Mouse (Mus musculus) forebrain, embryonic 15.5 days (tissue): ENCODE measurements around the gene Fn3k. TPM values are rescaled to one million over a fixed set of nuclear protein-coding genes. Genes with fewer than 3 reads are reported as not detected.

ENCODE experiments used
- ATAC-seq: fragments of 200-750 bp; cut with Nextera tagmentation; replicated peaks from 2 replicates; pipeline ENCODE4 v1.8.0; 2017; ENCODE audit warnings: mild to moderate bottlenecking, moderate TSS enrichment, moderate library complexity
- H3K27ac ChIP-seq: fragments of 300-500 bp; sonication (generic); replicated peaks from 2 replicates; pipeline ENCODE4 v1.5.1; 2015; ENCODE audit warnings: mild to moderate bottlenecking, inconsistent platforms
- H3K27me3 ChIP-seq: fragments of 300-500 bp; sonication (generic); 2 replicates; pipeline ENCODE4 v1.6.1; 2015; ENCODE audit warnings: inconsistent platforms
- H3K36me3 ChIP-seq: fragments of 300-500 bp; sonication (generic); 2 replicates; pipeline ENCODE4 v1.6.1; 2015; ENCODE audit warnings: mild to moderate bottlenecking, inconsistent platforms
- H3K4me1 ChIP-seq: fragments of 300-500 bp; sonication (generic); 2 replicates; pipeline ENCODE4 v1.6.1; 2015; ENCODE audit warnings: inconsistent platforms
- H3K4me2 ChIP-seq: fragments of 300-500 bp; sonication (generic); replicated peaks from 2 replicates; pipeline ENCODE4 v1.6.1; 2015; ENCODE audit warnings: mild to moderate bottlenecking, inconsistent platforms
- H3K4me3 ChIP-seq: fragments of 300-500 bp; sonication (generic); 2 replicates; pipeline ENCODE4 v1.5.1; 2015; ENCODE audit warnings: mild to moderate bottlenecking, inconsistent platforms
- H3K9ac ChIP-seq: fragments of 300-500 bp; sonication (generic); replicated peaks from 2 replicates; pipeline ENCODE4 v1.6.1; 2015; ENCODE audit warnings: mild to moderate bottlenecking, inconsistent platforms
- H3K9me3 ChIP-seq: fragments of 300-500 bp; sonication (generic); 2 replicates; pipeline ENCODE4 v1.6.1; 2016; ENCODE audit warnings: inconsistent platforms
- WGBS: fragments of 180-500 bp; shearing (Covaris S2); methylation state at CpG from one replicate; pipeline ENCODE4 v1.1.7; 2015; ENCODE audit warnings: mixed read lengths; 5-methylcytosine and 5-hydroxymethylcytosine counted together
- polyA plus RNA-seq: library from polyadenylated mRNA; unstranded; fragments of >200 nt; fragmentation: Nextera tagmentation; extraction: Ambion mirVana; gene quantifications from 2 replicates; pipeline ENCODE4 v1.2.1, GENCODE M21; 2015

Gene Fn3k
- polyA plus RNA-seq, 1 experiment from 2014 or later = 3.0 TPM

- Histone ChIP-seq H3K4me3 (peak within 1 kb of the TSS; percentile 70), H3K4me1 (peaks cover 16% of the 10 kb centered on the region), H3K27ac (peak within 1 kb of the TSS; percentile 50; the same call in 1 of the 2 replicates), H3K36me3 (no peaks in the 10 kb centered on the region), H3K9me3 (no peaks in the 10 kb centered on the region), H3K9ac (peak within 1 kb of the TSS; percentile 64), H3K4me2 (peak within 1 kb of the TSS; percentile 90), H3K27me3 (no peaks in the 10 kb centered on the region)
- under 1% methylated on average over 28 of the region's 28 CpGs for WGBS
- peak; percentile 100 for ATAC-seq
These were observed 13.7 kb upstream of the Fn3k start, which contains the start of gene Fn3krp for GRCm38 (mm10) chr11:121420830-121421552. Gene Fn3krp, plus strand, starts transcription at chr11:121421401.

GRCm38 (mm10) chr11:121421553-121422173, 13.1 kb upstream of the Fn3k start:
- Histone ChIP-seq H3K27ac (no peak overlapping the region), H3K4me1 (peaks cover 16% of the 10 kb centered on the region), H3K9me3 (no peaks in the 10 kb centered on the region), H3K36me3 (no peaks in the 10 kb centered on the region), H3K27me3 (no peaks in the 10 kb centered on the region), H3K4me2 (peak overlapping the region; percentile 90), H3K9ac (peak overlapping the region; percentile 64), H3K4me3 (peak overlapping the region; percentile 70)
- under 1% methylated on average over 28 of the region's 28 CpGs for WGBS
- peak; percentile 78; the same call in 1 of the 2 replicates for ATAC-seq

- no peak overlapping the region for H3K27ac ChIP-seq
- no peaks in the 10 kb centered on the region for H3K27me3 ChIP-seq
- peaks cover 21% of the 10 kb centered on the region for H3K4me1 ChIP-seq
- no peak overlapping the region for H3K9ac ChIP-seq
- ATAC-seq = no peak
- H3K4me2 ChIP-seq = no peak overlapping the region
- H3K36me3 ChIP-seq = peaks cover 9% of the 10 kb centered on the region; the same call in 1 of the 2 replicates
- no peaks in the 10 kb centered on the region for H3K9me3 ChIP-seq
- no peak overlapping the region for H3K4me3 ChIP-seq
- 80% methylated on average over 4 of the region's 4 CpGs for WGBS
These were observed 1.3 kb upstream of the Fn3k start for GRCm38 (mm10) chr11:121433397-121433796.

- Histone ChIP-seq H3K9ac (no peak overlapping the region), H3K4me1 (peaks cover 21% of the 10 kb centered on the region), H3K36me3 (no peaks in the 10 kb centered on the region), H3K4me2 (no peak overlapping the region), H3K27ac (no peak overlapping the region), H3K27me3 (no peaks in the 10 kb centered on the region), H3K9me3 (no peaks in the 10 kb centered on the region), H3K4me3 (no peak overlapping the region)
- 79% methylated on average over 5 of the region's 5 CpGs for WGBS
- ATAC-seq = no peak
These were observed 2.5 kb downstream of the Fn3k start for GRCm38 (mm10) chr11:121437236-121437635.

- Histone ChIP-seq H3K36me3 (no peaks in the 10 kb centered on the region), H3K9me3 (no peaks in the 10 kb centered on the region), H3K4me1 (0 out of 2 replicates have a peak, but pooled peaks cover 8% of the 10 kb centered on the region), H3K27me3 (no peaks in the 10 kb centered on the region), H3K4me2 (no peak overlapping the region), H3K4me3 (no peak overlapping the region), H3K9ac (no peak overlapping the region), H3K27ac (no peak overlapping the region)
- ATAC-seq = no peak
- WGBS = 66% methylated on average over 5 of the region's 5 CpGs
These were observed 5.1 kb downstream of the Fn3k start for GRCm38 (mm10) chr11:121439686-121440292.

- no peaks in the 10 kb centered on the region for H3K4me1 ChIP-seq
- H3K9ac ChIP-seq = no peak overlapping the region
- 88% methylated on average over 4 of the region's 4 CpGs for WGBS
- no peak overlapping the region for H3K27ac ChIP-seq
- no peaks in the 10 kb centered on the region for H3K9me3 ChIP-seq
- H3K27me3 ChIP-seq = no peaks in the 10 kb centered on the region
- H3K4me2 ChIP-seq = no peak overlapping the region
- ATAC-seq = no peak
- H3K4me3 ChIP-seq = no peak overlapping the region
- no peaks in the 10 kb centered on the region for H3K36me3 ChIP-seq
These were observed 6.9 kb downstream of the Fn3k start for GRCm38 (mm10) chr11:121441653-121442052.

- H3K9ac ChIP-seq = no peak overlapping the region
- no peaks in the 10 kb centered on the region for H3K9me3 ChIP-seq
- no peaks in the 10 kb centered on the region for H3K27me3 ChIP-seq
- 66% methylated on average over 2 of the region's 2 CpGs for WGBS
- H3K4me2 ChIP-seq = no peak overlapping the region
- H3K36me3 ChIP-seq = no peaks in the 10 kb centered on the region
- no peak overlapping the region for H3K27ac ChIP-seq
- no peak overlapping the region for H3K4me3 ChIP-seq
- no peaks in the 10 kb centered on the region for H3K4me1 ChIP-seq
- no peak for ATAC-seq
These were observed 7.4 kb downstream of the Fn3k start for GRCm38 (mm10) chr11:121442076-121442475.

GRCm38 (mm10) chr11:121451216-121451726, 16.6 kb downstream of the Fn3k start:
- WGBS = 20% methylated on average over 9 of the region's 9 CpGs
- ATAC-seq = no peak; the same call in 1 of the 2 replicates
- H3K27ac ChIP-seq = peak overlapping the region; percentile 88

GRCm38 (mm10) chr11:121451753-121452635, 17.3 kb downstream of the Fn3k start, which contains the start of gene Tbcd:
Gene Tbcd, plus strand, starts transcription at chr11:121451949.
- Histone ChIP-seq H3K27ac (peak within 1 kb of the TSS; percentile 88), H3K4me3 (peak within 1 kb of the TSS; percentile 87), H3K4me1 (peaks cover 27% of the 10 kb centered on the region), H3K4me2 (peak within 1 kb of the TSS; percentile 73), H3K9ac (peak within 1 kb of the TSS; percentile 77), H3K36me3 (peaks cover 15% of the 10 kb centered on the region; the same call in 1 of the 2 replicates), H3K27me3 (no peaks in the 10 kb centered on the region), H3K9me3 (no peaks in the 10 kb centered on the region)
- ATAC-seq = peak; percentile 96
- WGBS = under 1% methylated on average over 58 of the region's 58 CpGs

More at GRCm38 (mm10) chr11:121451216-121451726, 16.6 kb downstream of the Fn3k start:
- Histone ChIP-seq H3K4me3 (peak overlapping the region; percentile 87), H3K27me3 (no peaks in the 10 kb centered on the region), H3K4me2 (peak overlapping the region; percentile 73), H3K9ac (peak overlapping the region; percentile 22; the same call in 1 of the 2 replicates), H3K4me1 (peaks cover 27% of the 10 kb centered on the region), H3K9me3 (no peaks in the 10 kb centered on the region), H3K36me3 (peaks cover 11% of the 10 kb centered on the region; the same call in 1 of the 2 replicates)

- Histone ChIP-seq H3K9me3 (no peaks in the 10 kb centered on the region), H3K27me3 (no peaks in the 10 kb centered on the region), H3K4me1 (peaks cover 13% of the 10 kb centered on the region), H3K4me3 (no peak overlapping the region), H3K4me2 (no peak overlapping the region), H3K36me3 (peaks cover 64% of the 10 kb centered on the region), H3K27ac (no peak overlapping the region), H3K9ac (no peak overlapping the region)
- ATAC-seq = no peak
- WGBS = 89% methylated on average over 3 of the region's 3 CpGs
These were observed 23.2 kb downstream of the Fn3k start for GRCm38 (mm10) chr11:121457874-121458273.

GRCm38 (mm10) chr11:121467408-121467807, 32.7 kb downstream of the Fn3k start:
- Histone ChIP-seq H3K4me2 (no peak overlapping the region), H3K9me3 (no peaks in the 10 kb centered on the region), H3K27me3 (no peaks in the 10 kb centered on the region), H3K4me3 (no peak overlapping the region), H3K4me1 (no peaks in the 10 kb centered on the region), H3K36me3 (peaks cover 51% of the 10 kb centered on the region), H3K27ac (no peak overlapping the region), H3K9ac (no peak overlapping the region)
- WGBS = 99% methylated on average over 6 of the region's 6 CpGs
- ATAC-seq = no peak
